Mouse (Mus musculus) liver, postnatal 0 days (tissue): ENCODE results near the gene Il1r1. TPM values are rescaled to one million over a fixed set of nuclear protein-coding genes. Genes with fewer than 3 reads are reported as not detected.

Source experiments
- ATAC-seq: fragments of 200-750 bp; cut with Nextera tagmentation; 2 replicates; pipeline ENCODE4 v1.8.0; 2017; ENCODE audit warnings: mild to moderate bottlenecking, moderate library complexity
- DNase-seq: peaks from one replicate; pipeline ENCODE4 v3.0.0-alpha.2; 2016
- H3K27ac ChIP-seq: fragments of 300-500 bp; sonication (generic); 2 replicates; pipeline ENCODE4 v1.5.1; 2014; ENCODE audit warnings: antibody characterized with exemption, moderate library complexity, mild to moderate bottlenecking, low read depth
- H3K27me3 ChIP-seq: fragments of 300-500 bp; sonication (generic); 2 replicates; pipeline ENCODE4 v1.6.1; 2014; ENCODE audit warnings: low read length, control low read depth, mixed read lengths; ENCODE audit not compliant: insufficient read depth
- H3K36me3 ChIP-seq: fragments of 300-500 bp; sonication (generic); replicated peaks from 2 replicates; pipeline ENCODE4 v1.6.1; 2014; ENCODE audit warnings: mild to moderate bottlenecking, control low read depth, low read length, moderate library complexity, mixed read lengths; ENCODE audit not compliant: insufficient read depth
- H3K4me1 ChIP-seq: fragments of 300-500 bp; sonication (generic); 2 replicates; pipeline ENCODE4 v1.6.1; 2014; ENCODE audit warnings: antibody characterized with exemption, mild to moderate bottlenecking, control low read depth; ENCODE audit not compliant: insufficient read depth
- H3K4me2 ChIP-seq: fragments of 300-500 bp; sonication (generic); 2 replicates; pipeline ENCODE4 v1.6.1; 2014; ENCODE audit warnings: low read depth, mild to moderate bottlenecking, low read length, moderate library complexity, mixed read lengths
- H3K4me3 ChIP-seq: fragments of 300-500 bp; sonication (generic); 2 replicates; pipeline ENCODE4 v1.5.1; 2014; ENCODE audit warnings: low read depth, low read length
- H3K9ac ChIP-seq: fragments of 300-500 bp; sonication (generic); replicated peaks from 2 replicates; pipeline ENCODE4 v1.6.1; 2014; ENCODE audit warnings: mild to moderate bottlenecking, moderate library complexity
- H3K9me3 ChIP-seq: fragments of 300-500 bp; sonication (generic); 2 replicates; pipeline ENCODE4 v1.6.1; 2016; ENCODE audit warnings: mild to moderate bottlenecking, control low read depth, low read length, mixed read lengths
- CTCF ChIP-seq: sonication (generic); IDR thresholded peaks from 2 replicates; pipeline ENCODE4 v1.5.1; 2016; ENCODE audit warnings: antibody characterized with exemption, low read depth
- EP300 ChIP-seq: IDR thresholded peaks from 2 replicates; pipeline ENCODE4 v1.6.1; 2016; ENCODE audit warnings: antibody characterized with exemption, low read depth, mild to moderate bottlenecking
- WGBS: fragments of 180-500 bp; shearing (Covaris S2); extraction: QIAGEN DNeasy Blood & Tissue Kit; methylation state at CpG from one replicate; pipeline ENCODE4 v1.1.7; 2014; ENCODE audit not compliant: insufficient replicate concordance; 5-methylcytosine and 5-hydroxymethylcytosine counted together
- polyA plus RNA-seq: library from polyadenylated mRNA; unstranded; fragments of >200 nt; fragmentation: Nextera tagmentation; extraction: Ambion mirVana; gene quantifications from 2 replicates; pipeline ENCODE4 v1.2.1, GENCODE M21; 2015

The Il1r1 gene
- polyA plus RNA-seq, 1 experiment from 2014 or later = 15.1 TPM

DNA sequence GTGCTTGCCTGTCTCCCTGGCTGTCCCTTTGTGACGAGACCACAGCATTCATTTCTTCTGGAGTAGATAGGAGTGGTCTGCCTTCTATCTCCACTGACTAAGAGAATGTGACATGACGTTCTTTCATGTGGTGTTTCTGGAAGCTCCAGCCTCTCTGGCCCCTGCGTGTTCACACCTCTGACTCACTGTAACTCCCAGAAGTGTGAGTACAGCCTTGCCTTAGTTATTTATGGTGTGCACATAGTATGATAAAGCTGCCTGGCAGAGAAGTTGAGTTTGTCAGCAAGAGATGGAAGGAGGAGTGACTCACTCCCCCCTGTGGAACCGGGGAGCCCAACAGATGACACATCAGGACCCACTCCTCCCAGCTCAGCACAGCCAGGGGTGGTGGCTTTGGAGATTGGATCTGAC, 133.9 kb downstream of the Il1r1 start:
- Histone ChIP-seq H3K9me3 (no peaks in the 10 kb centered on the region), H3K9ac (no peak overlapping the region), H3K27me3 (no peaks in the 10 kb centered on the region), H3K4me3 (no peak overlapping the region), H3K27ac (no peak overlapping the region), H3K36me3 (no peaks in the 10 kb centered on the region), H3K4me2 (no peak overlapping the region), H3K4me1 (peaks cover 26% of the 10 kb centered on the region)
- ATAC-seq (0 out of 2 replicates have a peak, but pooled peaks have one; percentile 19), DNase-seq (no peak)
- WGBS = 58% methylated on average over 4 of the region's 4 CpGs
- TF ChIP-seq EP300 (no peak), CTCF (no peak)

DNA sequence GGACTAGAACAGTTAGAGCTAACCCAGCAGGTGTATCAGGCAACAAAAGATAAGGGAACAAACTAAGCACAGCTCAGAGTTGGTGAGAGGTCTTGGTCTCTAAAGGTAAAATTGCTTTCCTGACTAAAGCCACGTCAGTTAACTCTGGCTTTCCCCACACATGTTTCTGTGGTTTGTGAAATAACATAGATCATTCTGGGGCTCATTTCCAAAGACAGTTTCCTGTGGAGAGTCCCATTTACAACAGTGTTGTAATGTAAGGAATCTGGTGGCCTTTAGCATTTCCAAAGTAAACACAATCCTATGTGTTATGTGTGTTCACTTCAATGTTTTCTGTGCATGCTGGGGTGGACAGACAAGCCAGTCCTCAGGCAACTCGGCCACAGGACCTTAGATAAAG, 134.9 kb downstream of the Il1r1 start:
- H3K9me3 ChIP-seq = no peaks in the 10 kb centered on the region
- TF ChIP-seq CTCF = no peak
- TF ChIP-seq EP300 = no peak
- no peak overlapping the region for H3K9ac ChIP-seq
- H3K27ac ChIP-seq = no peak overlapping the region
- no peaks in the 10 kb centered on the region for H3K36me3 ChIP-seq
- ATAC-seq (no peak), DNase-seq (no peak)
- H3K4me3 ChIP-seq = no peak overlapping the region
- peaks cover 26% of the 10 kb centered on the region for H3K4me1 ChIP-seq
- H3K27me3 ChIP-seq = no peaks in the 10 kb centered on the region
- no peak overlapping the region for H3K4me2 ChIP-seq
- 24% methylated on average over 2 of the region's 2 CpGs for WGBS

DNA sequence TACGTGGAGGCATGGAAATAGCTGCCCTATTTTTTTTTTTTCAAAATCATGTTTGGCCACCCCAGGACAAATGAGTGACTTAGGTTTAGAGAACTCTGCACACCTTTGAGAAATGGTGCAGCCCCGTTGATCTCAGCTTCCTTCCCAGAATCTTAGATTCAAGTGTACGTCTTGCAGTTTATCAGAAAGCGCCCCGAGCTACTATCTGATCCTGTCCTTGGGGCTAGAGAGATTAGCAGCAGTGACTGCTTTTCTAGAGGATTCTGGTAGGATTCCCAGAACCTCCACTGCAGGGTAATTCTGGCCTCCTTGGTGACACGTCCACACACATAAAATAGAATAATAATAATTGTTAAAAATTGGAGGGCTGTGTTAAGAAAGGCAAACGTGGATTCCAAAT, 136.1 kb downstream of the Il1r1 start:
- Histone ChIP-seq H3K9ac (no peak overlapping the region), H3K9me3 (no peaks in the 10 kb centered on the region), H3K4me2 (no peak overlapping the region), H3K4me3 (no peak overlapping the region), H3K27ac (no peak overlapping the region), H3K36me3 (no peaks in the 10 kb centered on the region), H3K4me1 (peaks cover 15% of the 10 kb centered on the region), H3K27me3 (no peaks in the 10 kb centered on the region)
- ATAC-seq (no peak), DNase-seq (no peak)
- WGBS = 52% methylated on average over 7 of the region's 7 CpGs
- TF ChIP-seq CTCF (no peak), EP300 (no peak)

DNA sequence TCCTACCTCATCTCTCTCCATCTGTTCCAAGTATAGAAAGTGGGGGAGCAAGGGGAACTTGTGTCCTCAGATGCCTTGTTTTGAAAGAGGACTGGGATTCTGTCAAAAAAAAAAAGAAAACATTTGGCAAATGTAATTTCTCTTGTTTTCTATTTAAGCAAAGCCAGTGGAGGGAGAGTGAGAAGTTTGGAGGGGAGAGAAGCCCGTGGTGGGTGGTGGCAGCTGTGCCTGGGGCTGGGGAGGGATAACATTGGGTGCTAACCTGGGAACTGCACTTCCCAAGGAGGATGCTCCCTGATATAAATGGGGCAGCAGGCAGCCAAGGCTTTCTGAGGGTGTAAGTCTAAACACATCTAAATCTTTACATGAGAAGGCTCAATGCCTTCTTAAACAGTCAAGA, 136.7 kb downstream of the Il1r1 start:
- Histone ChIP-seq H3K27me3 (no peaks in the 10 kb centered on the region), H3K4me1 (peaks cover 12% of the 10 kb centered on the region), H3K9me3 (no peaks in the 10 kb centered on the region), H3K27ac (no peak overlapping the region), H3K36me3 (no peaks in the 10 kb centered on the region), H3K4me2 (no peak overlapping the region), H3K4me3 (no peak overlapping the region), H3K9ac (no peak overlapping the region)
- DNase-seq (no peak), ATAC-seq (no peak)
- TF ChIP-seq EP300 = no peak
- no peak for TF ChIP-seq CTCF
- 69% methylated on average over 1 of the region's 1 CpGs for WGBS

DNA sequence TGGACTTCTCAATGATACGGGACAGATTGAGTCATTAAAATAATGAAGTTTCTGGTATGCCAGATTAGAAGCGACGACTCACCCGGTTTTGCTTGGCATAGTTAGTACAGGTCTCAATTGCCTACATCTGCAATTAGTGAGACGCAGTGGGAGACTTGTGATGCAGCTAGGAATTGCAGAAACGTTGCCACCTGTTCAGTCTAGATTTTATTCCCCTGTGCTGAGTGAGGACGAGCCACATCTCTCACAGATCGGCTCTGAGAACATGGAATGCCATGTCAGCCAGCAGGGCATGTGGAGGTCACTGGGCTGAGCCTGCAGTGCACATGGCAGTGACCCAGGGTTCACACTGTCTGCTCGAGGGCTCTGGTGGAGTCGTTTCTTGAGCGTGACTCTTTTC, 137.9 kb downstream of the Il1r1 start:
- no peak for TF ChIP-seq EP300
- TF ChIP-seq CTCF = no peak
- H3K4me1 ChIP-seq = peaks cover 12% of the 10 kb centered on the region

More for the DNA sequence above, 137.9 kb downstream of the Il1r1 start:
- no peak for ATAC-seq
- no peak overlapping the region for H3K4me3 ChIP-seq
- no peak overlapping the region for H3K9ac ChIP-seq
- no peaks in the 10 kb centered on the region for H3K9me3 ChIP-seq
- no peaks in the 10 kb centered on the region for H3K36me3 ChIP-seq
- no peak for DNase-seq
- no peaks in the 10 kb centered on the region for H3K27me3 ChIP-seq
- 77% methylated on average over 11 of the region's 11 CpGs for WGBS
- H3K4me2 ChIP-seq = no peak overlapping the region
- no peak overlapping the region for H3K27ac ChIP-seq

Other genes starting within 250 kb of the Il1r1 start
- gene Il1r2, start 151.0 kb upstream of the Il1r1 start, polyA plus RNA-seq = 2.7 and 3.4 TPM in 2 replicates
- 0.90 and 1.1 TPM in 2 replicates for gene Il1rl2, start 99.5 kb downstream of the Il1r1 start, polyA plus RNA-seq
- 0.89 and 1.4 TPM in 2 replicates for gene Il1rl1, start 204.5 kb downstream of the Il1r1 start, polyA plus RNA-seq
- 0.44 and 0.62 TPM in 2 replicates for gene Il18r1, start 240.5 kb downstream of the Il1r1 start, polyA plus RNA-seq